Mouse (Mus musculus) limb, embryonic 13.5 days (tissue): ENCODE measurements around the gene Gca. TPM values are rescaled to one million over a fixed set of nuclear protein-coding genes. Genes with fewer than 3 reads are reported as not detected.

Experiments
- ATAC-seq: fragments of 200-750 bp; cut with Nextera tagmentation; 2 replicates; pipeline ENCODE4 v1.8.0; 2017; ENCODE audit warnings: low read depth, moderate number of reproducible peaks, moderate TSS enrichment; ENCODE audit not compliant: low FRiP score
- H3K27ac ChIP-seq: fragments of 300-500 bp; sonication (generic); 2 replicates; pipeline ENCODE4 v1.5.1; 2015; ENCODE audit warnings: inconsistent platforms, mild to moderate bottlenecking, moderate library complexity
- H3K27me3 ChIP-seq: fragments of 300-500 bp; sonication (generic); 2 replicates; pipeline ENCODE4 v1.6.1; 2015; ENCODE audit warnings: mild to moderate bottlenecking, inconsistent platforms
- H3K36me3 ChIP-seq: fragments of 300-500 bp; sonication (generic); 2 replicates; pipeline ENCODE4 v1.6.1; 2015; ENCODE audit warnings: inconsistent platforms, mild to moderate bottlenecking, moderate library complexity
- H3K4me1 ChIP-seq: fragments of 300-500 bp; sonication (generic); 2 replicates; pipeline ENCODE4 v1.6.1; 2015; ENCODE audit warnings: inconsistent platforms
- H3K4me2 ChIP-seq: fragments of 300-500 bp; sonication (generic); replicated peaks from 2 replicates; pipeline ENCODE4 v1.6.1; 2015; ENCODE audit warnings: inconsistent platforms, mild to moderate bottlenecking, moderate library complexity
- H3K4me3 ChIP-seq: fragments of 300-500 bp; sonication (generic); 2 replicates; pipeline ENCODE4 v1.5.1; 2015; ENCODE audit warnings: moderate library complexity, mild to moderate bottlenecking, inconsistent platforms
- H3K9ac ChIP-seq: fragments of 300-500 bp; sonication (generic); 2 replicates; pipeline ENCODE4 v1.6.1; 2015; ENCODE audit warnings: mild to moderate bottlenecking, inconsistent platforms
- H3K9me3 ChIP-seq: fragments of 300-500 bp; sonication (generic); 2 replicates; pipeline ENCODE4 v1.6.1; 2016; ENCODE audit warnings: inconsistent platforms
- WGBS: fragments of 180-500 bp; shearing (Covaris S2); methylation state at CpG from one replicate; pipeline ENCODE4 v1.1.7; 2015; 5-methylcytosine and 5-hydroxymethylcytosine counted together
- polyA plus RNA-seq: library from polyadenylated mRNA; unstranded; fragments of >200 nt; fragmentation: Nextera tagmentation; extraction: Ambion mirVana; gene quantifications from 2 replicates; pipeline ENCODE4 v1.2.1, GENCODE M21; 2015

The Gca gene
- polyA plus RNA-seq, 1 experiment from 2014 or later: 1.1 TPM

DNA sequence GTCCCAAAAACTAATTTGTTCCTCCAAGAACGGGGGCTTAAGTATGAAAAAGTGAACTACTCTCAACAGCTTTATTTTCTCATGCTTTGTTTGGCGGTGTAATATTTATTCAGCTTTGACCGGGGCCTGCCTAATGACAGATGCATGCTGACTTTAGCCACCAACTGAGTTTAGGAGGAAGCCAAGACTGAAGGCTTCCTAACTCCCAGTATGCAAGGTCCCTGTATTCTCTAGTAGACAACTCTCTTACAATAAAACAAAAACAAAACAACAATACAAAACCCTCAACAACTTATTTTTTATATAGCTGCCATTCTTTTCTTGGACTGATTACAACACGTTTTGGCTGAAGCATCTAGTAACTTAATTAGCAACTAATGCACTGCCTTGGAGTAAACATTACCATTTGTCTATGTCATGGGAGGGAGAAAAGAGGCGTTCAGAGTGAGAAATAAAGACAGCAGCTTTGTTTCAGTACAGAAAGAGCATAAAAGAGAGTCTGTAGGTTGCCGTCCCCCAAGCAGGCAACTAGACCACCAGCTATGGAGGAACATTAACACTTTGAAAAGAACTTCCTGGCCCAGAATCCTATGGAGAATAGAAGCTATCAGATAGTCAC is 17.3 kb upstream of the Gca start:
- no peak for ATAC-seq
- H3K27ac ChIP-seq: no peak overlapping the region
- no peak overlapping the region for H3K9ac ChIP-seq
- peak overlapping the region; percentile 58 for H3K4me3 ChIP-seq
- H3K9me3 ChIP-seq: no peaks in the 10 kb centered on the region
- peak overlapping the region; percentile 71 for H3K4me2 ChIP-seq
- H3K36me3 ChIP-seq: no peaks in the 10 kb centered on the region
- H3K27me3 ChIP-seq: peaks cover 6% of the 10 kb centered on the region; the same call in 1 of the 2 replicates
- H3K4me1 ChIP-seq: peaks cover 9% of the 10 kb centered on the region; the same call in 1 of the 2 replicates
- 23% methylated on average over 6 of the region's 6 CpGs for WGBS

DNA sequence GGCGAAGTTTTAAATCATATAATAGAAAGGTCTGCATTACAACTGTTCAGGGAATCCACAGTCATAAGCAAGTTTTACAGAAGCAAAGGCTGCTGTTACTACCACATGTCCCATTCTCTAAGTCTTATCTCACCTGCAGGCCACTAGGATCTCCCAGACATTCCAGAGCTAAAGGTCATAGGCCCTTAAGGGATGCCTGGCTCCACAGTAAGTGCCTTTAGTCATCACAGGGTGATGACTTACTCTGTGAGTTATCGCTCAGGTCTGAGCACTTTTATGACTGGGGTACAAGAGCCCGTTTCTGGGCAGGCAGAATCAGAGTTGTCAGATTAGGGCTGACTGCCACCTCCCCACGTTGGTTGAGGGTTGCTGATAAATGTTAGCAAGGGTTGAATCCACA is 12.2 kb upstream of the Gca start:
- Histone ChIP-seq H3K27ac (no peak overlapping the region), H3K4me3 (no peak overlapping the region), H3K4me1 (peaks cover 3% of the 10 kb centered on the region; the same call in 1 of the 2 replicates), H3K36me3 (no peaks in the 10 kb centered on the region), H3K9me3 (no peaks in the 10 kb centered on the region), H3K27me3 (no peaks in the 10 kb centered on the region), H3K9ac (no peak overlapping the region), H3K4me2 (no peak overlapping the region)
- no peak for ATAC-seq
- 55% methylated on average over 4 of the region's 4 CpGs for WGBS

DNA sequence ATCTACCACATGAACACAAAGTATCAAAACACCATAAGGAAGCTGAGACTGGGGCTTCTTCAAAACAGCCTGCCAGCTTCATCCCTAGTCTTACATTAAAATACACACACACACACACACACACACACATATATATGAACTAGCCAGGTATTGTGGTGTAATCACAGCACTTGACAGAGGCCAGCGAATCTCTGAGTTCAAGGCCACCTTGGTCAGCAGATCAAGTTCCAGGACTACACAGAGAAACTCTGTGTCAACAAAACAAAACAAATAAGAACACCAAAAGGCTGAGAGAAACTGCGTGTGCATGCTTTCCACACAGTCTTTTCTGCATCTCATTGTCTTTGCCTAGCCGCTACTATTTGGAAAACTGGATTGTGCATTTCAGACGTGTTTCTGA is 11.6 kb upstream of the Gca start:
- no peak overlapping the region for H3K27ac ChIP-seq
- no peak overlapping the region for H3K4me3 ChIP-seq
- WGBS: 78% methylated on average over 4 of the region's 4 CpGs
- ATAC-seq: no peak
- H3K36me3 ChIP-seq: no peaks in the 10 kb centered on the region
- no peaks in the 10 kb centered on the region for H3K4me1 ChIP-seq
- H3K9me3 ChIP-seq: no peaks in the 10 kb centered on the region
- no peak overlapping the region for H3K9ac ChIP-seq
- no peak overlapping the region for H3K4me2 ChIP-seq
- no peaks in the 10 kb centered on the region for H3K27me3 ChIP-seq

DNA sequence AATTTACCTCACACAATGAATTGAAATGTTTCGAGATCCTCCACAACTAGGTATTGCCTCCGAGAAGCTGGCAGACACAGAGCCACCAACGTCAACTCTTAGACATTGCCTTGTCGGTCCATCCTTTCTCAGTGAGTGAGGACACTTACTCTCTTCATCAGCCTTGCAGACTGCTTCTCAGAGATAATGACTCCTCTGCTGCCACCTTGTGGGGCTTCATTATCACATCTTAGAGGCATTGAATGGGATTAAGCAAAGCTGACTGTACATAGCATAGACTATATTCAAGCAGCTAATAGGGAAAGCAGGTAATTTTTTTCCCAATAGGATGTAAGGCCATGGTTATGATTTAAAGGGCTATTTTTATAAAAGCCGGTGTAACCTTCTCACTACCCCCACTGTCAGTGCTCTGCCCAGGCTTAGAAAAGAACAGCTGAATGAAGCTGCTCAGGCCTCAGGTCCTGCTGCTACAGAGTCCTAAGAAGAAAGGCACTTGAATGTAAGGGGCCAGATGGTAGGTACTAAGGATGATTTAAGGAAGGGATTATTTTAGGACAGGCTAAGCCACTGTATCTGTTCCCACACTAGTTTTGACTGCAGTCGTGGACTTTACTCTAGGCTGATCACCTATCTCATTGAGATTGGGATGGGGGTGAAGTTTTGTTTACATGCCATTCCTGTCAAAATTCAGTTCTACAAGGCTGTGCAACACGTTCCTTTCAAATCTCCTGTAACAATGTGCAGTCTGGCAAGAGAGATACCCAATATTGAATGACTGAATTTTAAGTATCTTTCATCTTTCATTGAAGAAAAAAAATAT is 9.4 kb upstream of the Gca start:
- Histone ChIP-seq H3K27me3 (no peaks in the 10 kb centered on the region), H3K4me3 (no peak overlapping the region), H3K9me3 (no peaks in the 10 kb centered on the region), H3K9ac (no peak overlapping the region), H3K27ac (no peak overlapping the region), H3K4me2 (no peak overlapping the region), H3K36me3 (no peaks in the 10 kb centered on the region), H3K4me1 (no peaks in the 10 kb centered on the region)
- ATAC-seq: no peak
- WGBS: 50% methylated on average over 7 of the region's 7 CpGs

DNA sequence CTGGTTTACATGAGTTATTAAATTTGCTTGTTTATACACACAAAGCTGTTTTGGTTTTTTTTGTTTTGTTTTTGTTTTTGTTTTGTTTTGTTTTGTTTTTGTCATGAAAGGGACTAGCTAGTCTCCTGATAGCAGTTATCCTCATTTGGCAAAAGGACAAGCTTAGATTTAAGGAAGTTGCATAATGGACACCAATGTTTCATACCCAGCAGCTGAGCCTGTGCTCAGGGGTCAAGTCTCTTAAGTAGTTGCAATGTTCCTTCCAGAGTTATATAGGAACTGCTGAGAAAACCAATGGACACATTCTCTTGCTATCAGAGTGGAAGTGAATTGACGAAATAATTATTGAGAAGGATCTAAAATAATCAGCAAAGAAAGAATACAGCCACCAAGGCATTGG is 8.0 kb upstream of the Gca start:
- WGBS: 65% methylated on average over 1 of the region's 1 CpGs

DNA sequence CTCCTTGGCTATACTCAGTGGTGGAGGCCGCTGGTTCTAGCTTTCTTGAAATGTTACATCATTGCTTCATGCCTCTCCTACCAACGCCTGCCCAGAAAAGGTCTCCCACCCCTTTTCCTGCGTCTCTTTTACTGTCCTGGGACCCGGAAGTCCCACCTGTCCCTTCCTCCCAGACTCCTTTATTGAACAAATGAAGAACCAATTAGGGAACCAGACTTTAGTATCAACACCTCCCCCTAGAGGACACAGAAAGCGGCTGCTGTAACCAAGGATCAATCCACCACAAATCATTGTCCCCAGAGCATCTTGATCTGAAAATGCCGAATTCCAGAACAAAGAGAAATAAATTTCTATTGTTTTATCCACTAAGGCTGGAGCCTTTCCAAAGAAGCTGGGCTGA is 3.5 kb upstream of the Gca start:
- H3K9me3 ChIP-seq: no peaks in the 10 kb centered on the region
- WGBS: 48% methylated on average over 6 of the region's 6 CpGs

More for the DNA sequence above, 8.0 kb upstream of the Gca start:
- no peak overlapping the region for H3K9ac ChIP-seq
- H3K27me3 ChIP-seq: no peaks in the 10 kb centered on the region
- H3K4me1 ChIP-seq: no peaks in the 10 kb centered on the region
- ATAC-seq: no peak
- H3K4me2 ChIP-seq: no peak overlapping the region
- H3K9me3 ChIP-seq: no peaks in the 10 kb centered on the region
- H3K4me3 ChIP-seq: no peak overlapping the region
- no peaks in the 10 kb centered on the region for H3K36me3 ChIP-seq
- H3K27ac ChIP-seq: no peak overlapping the region

DNA sequence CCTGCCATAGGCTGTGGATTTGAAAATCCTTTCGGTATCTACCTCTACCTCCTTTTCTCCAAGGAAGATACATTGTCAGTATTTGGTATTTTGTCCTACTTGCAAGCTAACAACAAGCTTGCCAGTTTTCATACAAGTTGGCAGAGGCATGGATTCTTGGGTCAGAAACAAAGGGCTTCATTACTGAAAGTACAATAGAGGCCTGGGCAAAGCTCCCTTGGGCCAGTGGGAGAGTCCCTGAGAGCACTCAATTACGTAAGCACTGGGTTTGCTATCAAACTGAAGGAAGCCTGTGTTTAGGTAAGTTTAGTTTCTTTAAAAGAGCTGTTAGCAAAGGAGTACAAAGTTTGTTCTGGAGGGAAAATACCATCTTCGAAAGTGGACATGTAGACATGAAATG is 1.5 kb upstream of the Gca start:
- Histone ChIP-seq H3K9me3 (no peaks in the 10 kb centered on the region), H3K4me3 (no peak overlapping the region), H3K9ac (no peak overlapping the region), H3K36me3 (no peaks in the 10 kb centered on the region), H3K4me2 (no peak overlapping the region), H3K4me1 (no peaks in the 10 kb centered on the region), H3K27me3 (peaks cover 28% of the 10 kb centered on the region), H3K27ac (no peak overlapping the region)
- ATAC-seq: no peak
- whole genome bisulfite sequencing: 84% methylated on average over 3 of the region's 3 CpGs

More for the DNA sequence above, 3.5 kb upstream of the Gca start:
- peaks cover 24% of the 10 kb centered on the region for H3K27me3 ChIP-seq
- H3K4me1 ChIP-seq: no peaks in the 10 kb centered on the region
- H3K4me2 ChIP-seq: no peak overlapping the region
- ATAC-seq: no peak
- no peak overlapping the region for H3K9ac ChIP-seq
- no peak overlapping the region for H3K27ac ChIP-seq
- H3K36me3 ChIP-seq: no peaks in the 10 kb centered on the region
- H3K4me3 ChIP-seq: no peak overlapping the region

DNA sequence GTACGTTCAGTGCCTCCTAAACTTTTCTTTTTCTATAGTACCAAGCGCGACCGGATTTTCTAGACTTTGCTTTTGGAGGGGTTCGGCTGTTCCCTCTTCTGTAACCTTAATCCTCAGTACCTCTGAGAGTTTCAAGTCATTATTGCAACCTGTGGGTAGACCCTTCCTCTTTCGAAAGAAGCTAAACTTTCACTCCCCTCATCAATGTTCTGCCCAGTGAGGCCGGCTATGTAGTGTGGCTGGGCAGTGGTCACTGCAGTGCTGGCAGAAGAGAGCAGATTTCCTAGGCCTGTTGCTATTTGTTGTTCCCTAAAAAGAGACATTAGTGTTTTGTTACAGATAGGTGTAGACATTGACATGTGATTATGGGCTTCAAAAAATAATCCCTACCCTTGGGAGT is 754 bp downstream of the Gca start:
- no peak for ATAC-seq
- H3K27me3 ChIP-seq: peaks cover 28% of the 10 kb centered on the region
- H3K9me3 ChIP-seq: no peaks in the 10 kb centered on the region
- H3K4me1 ChIP-seq: no peaks in the 10 kb centered on the region
- no peak overlapping the region for H3K9ac ChIP-seq
- no peaks in the 10 kb centered on the region for H3K36me3 ChIP-seq
- WGBS: 66% methylated on average over 7 of the region's 7 CpGs
- H3K4me3 ChIP-seq: no peak overlapping the region
- H3K4me2 ChIP-seq: no peak overlapping the region
- no peak overlapping the region for H3K27ac ChIP-seq

DNA sequence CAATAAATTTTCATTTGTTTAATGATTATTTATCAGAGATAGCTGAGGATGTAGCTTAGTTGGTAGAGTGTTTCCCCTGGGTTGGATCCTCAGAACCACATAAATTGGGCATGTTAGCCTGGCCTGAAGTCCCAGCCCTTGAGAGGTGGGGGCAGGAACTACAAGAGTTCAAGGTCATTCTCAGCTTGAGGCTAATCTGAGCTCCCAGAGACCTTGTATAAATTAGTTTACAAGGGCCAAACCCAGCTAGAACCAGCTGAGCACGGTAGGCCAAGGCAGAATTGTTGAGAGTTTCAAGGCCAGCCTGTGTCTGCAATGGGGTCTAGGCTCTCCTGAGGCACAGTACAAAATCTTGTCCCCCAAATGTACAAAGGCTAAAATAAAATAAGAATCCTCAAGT is 1.5 kb downstream of the Gca start:
- no peak for ATAC-seq
- Histone ChIP-seq H3K4me3 (no peak overlapping the region), H3K36me3 (no peaks in the 10 kb centered on the region), H3K9me3 (no peaks in the 10 kb centered on the region), H3K9ac (no peak overlapping the region), H3K27ac (no peak overlapping the region), H3K4me1 (no peaks in the 10 kb centered on the region), H3K4me2 (no peak overlapping the region), H3K27me3 (peaks cover 28% of the 10 kb centered on the region)
- WGBS: 16% methylated on average over 1 of the region's 1 CpGs

DNA sequence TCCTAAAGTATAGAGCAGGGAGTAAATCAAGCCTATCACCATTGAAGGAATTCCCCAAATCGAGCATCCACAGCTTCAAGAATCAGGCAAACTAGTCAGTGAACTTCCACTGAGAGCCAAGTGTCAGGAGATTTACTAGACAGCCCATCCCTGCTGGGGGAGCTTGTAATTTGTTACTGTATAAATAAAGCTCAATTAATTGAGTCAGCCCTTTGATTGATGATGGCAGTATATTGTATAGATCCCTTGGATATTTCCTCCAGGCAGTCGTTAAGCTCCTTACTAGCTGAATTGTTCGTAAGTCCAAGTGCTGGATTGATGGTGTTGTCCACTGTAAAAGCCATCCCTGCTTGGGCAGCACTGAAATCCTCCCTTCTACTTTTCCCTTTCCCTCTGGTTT is 5.8 kb downstream of the Gca start:
- H3K9ac ChIP-seq: no peak overlapping the region
- no peaks in the 10 kb centered on the region for H3K9me3 ChIP-seq
- no peaks in the 10 kb centered on the region for H3K36me3 ChIP-seq
- H3K4me1 ChIP-seq: no peaks in the 10 kb centered on the region
- H3K4me2 ChIP-seq: no peak overlapping the region
- peaks cover 8% of the 10 kb centered on the region for H3K27me3 ChIP-seq
- whole genome bisulfite sequencing: 40% methylated on average over 3 of the region's 3 CpGs
- ATAC-seq: no peak
- no peak overlapping the region for H3K4me3 ChIP-seq
- no peak overlapping the region for H3K27ac ChIP-seq

DNA sequence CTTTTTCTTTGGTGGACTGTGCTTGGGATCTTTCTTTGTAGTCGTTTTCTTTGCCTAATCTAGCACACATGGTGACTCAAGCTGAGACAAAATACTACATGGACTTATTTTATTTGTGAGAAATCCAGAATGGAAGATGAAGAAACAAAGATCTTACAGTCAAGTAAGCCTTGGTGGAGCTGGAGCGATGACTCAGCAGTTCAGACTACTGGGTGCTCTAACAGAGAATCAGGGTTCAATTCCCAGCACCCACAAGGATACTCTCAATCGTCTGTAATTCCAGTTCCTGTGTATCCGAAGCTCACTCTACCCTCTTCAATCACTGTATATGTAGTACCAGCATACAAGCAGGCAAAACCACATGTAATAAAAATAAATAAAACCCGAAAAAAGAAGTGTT is 6.2 kb downstream of the Gca start:
- Histone ChIP-seq H3K27ac (no peak overlapping the region), H3K9me3 (no peaks in the 10 kb centered on the region), H3K4me1 (no peaks in the 10 kb centered on the region), H3K36me3 (no peaks in the 10 kb centered on the region), H3K9ac (no peak overlapping the region), H3K4me3 (no peak overlapping the region), H3K27me3 (peaks cover 5% of the 10 kb centered on the region; the same call in 1 of the 2 replicates), H3K4me2 (no peak overlapping the region)
- ATAC-seq: no peak
- whole genome bisulfite sequencing: 85% methylated on average over 5 of the region's 5 CpGs

DNA sequence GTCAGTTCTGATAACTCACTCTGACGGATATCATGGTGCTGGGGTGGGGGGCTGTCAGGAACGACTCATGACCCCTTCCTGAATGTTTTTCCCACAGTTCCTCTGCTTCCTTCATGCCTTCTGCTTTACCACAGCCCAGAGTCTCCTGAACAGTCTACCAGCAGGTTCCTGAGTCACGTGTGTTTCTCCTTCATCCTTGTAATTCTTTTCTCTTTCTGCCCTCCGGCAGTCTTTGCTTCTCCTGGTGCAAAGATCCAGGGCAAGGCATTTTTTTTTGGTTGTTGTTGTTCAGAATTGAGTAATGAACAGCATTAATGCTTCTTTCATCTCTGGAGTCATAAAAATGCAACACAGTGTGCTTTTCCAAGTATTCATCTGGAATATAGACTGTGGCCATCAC is 6.7 kb downstream of the Gca start:
- H3K4me2 ChIP-seq: no peak overlapping the region
- H3K9me3 ChIP-seq: no peaks in the 10 kb centered on the region
- 76% methylated on average over 4 of the region's 4 CpGs for WGBS
- no peak overlapping the region for H3K9ac ChIP-seq
- no peak for ATAC-seq
- no peak overlapping the region for H3K4me3 ChIP-seq
- H3K27ac ChIP-seq: no peak overlapping the region
- no peaks in the 10 kb centered on the region for H3K36me3 ChIP-seq
- H3K27me3 ChIP-seq: 0 out of 2 replicates have a peak, but pooled peaks cover 2% of the 10 kb centered on the region
- no peaks in the 10 kb centered on the region for H3K4me1 ChIP-seq
